Mouse (Mus musculus) spleen, adult 2 months (tissue): ENCODE data around the gene Rin3.

Experiments used
- CTCF ChIP-seq: fragments of 200-500 bp; IDR thresholded peaks from 2 replicates; pipeline ENCODE4 v1.5.1; 2011; ENCODE audit warnings: mild to moderate bottlenecking, inconsistent platforms; ENCODE audit not compliant: insufficient read depth, insufficient read length, insufficient replicate concordance; ENCODE audit errors: extremely low read depth
- POLR2A ChIP-seq: fragments of 200-500 bp; IDR thresholded peaks from 2 replicates; pipeline ENCODE4 v1.6.1; 2011; ENCODE audit warnings: low read depth, low read length, inconsistent platforms

- TF ChIP-seq CTCF (no peak), POLR2A (no peak)
Measured at GRCm38 (mm10) chr12:102429656-102430055, 146.8 kb downstream of the Rin3 start.
